Mouse (Mus musculus) thymus, postnatal 36 days (tissue): ENCODE results near the gene Irs1.

Experiments
- DNase-seq, 2 experiments: peaks; one replicate each; pipeline ENCODE4 v3.0.0; 2022; ENCODE audit warnings: mixed read lengths in 2 of 2

Gene Irs1

DNA sequence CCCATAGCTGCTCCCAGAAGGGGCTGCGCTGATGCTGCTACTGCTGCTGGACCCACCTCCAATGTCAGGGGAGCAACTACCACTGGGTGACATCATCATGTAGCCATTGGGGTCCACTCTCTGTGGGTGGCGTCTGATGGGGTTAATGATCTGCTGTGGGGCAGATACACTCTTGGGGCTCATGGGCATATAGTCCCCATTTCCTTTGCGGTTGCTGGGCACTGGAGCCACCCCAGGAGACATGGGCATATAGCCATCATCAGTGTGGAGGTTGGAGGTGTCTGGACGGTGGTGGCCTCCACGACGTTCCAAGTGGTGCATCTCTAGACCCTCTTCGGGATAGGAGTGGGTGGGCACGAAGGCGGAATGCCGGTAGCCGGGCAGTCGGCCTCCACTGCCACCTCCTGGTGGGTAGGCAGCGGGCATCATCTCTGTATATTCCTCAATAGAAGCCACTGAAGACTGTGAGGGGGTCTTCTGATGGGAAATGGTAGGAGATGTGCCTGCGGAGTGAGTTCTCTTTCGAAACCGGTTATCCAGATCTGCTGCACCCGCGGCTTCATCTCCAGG lies 2.7 kb downstream of the Irs1 start:
- no peak for DNase-seq

DNA sequence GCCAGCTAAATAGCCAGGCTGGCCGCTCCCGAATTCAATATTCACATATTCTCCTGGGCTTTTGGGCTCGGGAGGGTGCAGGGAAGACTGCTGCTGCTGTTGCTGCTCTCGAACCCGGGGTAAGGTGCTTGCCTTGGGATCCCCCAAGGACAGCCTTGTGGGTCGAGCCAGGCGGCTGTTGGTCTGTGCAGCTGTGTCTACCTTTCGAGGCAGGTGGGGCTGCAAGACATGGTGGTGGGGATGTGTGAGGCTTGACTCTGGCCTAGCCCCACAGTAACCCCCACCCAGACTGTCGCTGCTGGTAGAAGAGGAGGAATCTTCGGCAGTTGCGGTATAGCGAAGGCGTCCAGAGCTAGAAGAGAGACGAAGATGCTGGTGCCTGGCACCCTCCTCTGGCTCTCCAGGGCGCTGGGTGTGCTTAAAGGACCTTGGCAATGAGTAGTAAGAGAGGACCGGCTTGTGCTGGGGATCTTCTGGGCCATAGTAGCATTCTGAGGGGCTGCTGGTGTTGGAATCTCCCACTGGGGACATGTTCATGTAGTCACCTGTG lies 3.4 kb downstream of the Irs1 start:
- DNase-seq = no peak

DNA sequence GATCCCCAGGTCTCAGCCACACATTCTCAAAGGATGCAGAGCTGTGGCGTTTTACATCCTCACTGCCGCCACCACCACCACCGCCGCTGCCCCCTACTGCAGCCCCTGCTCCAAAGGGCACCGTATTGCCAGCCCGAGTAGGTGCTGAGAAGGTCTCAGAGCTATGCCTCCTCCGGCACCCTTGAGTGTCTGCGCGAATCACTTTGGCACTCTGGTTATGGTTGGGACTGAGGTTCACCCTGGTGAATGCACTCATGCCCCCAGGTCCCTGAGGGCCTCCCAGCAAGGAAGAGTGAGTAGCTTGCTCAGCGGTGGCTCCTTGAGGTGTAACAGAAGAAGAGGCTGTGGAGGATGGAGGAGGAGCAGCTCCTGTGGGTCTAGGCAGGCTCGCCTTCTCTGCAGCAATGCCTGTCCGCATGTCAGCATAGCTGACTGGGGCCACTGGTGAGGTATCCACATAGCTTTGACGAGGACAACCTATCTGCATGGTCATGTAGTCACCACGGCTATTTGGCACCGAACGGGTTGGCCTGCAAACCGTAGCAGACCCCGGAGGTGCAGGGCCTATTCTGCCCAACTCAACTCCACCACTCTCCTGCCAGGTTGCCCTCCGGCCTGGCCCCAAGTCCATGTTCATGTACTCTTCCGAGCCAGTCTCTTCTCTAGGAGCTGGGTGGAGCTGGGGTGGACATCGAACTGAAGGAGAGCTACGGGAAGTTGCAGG lies 4.0 kb downstream of the Irs1 start:
- no peak for DNase-seq

DNA sequence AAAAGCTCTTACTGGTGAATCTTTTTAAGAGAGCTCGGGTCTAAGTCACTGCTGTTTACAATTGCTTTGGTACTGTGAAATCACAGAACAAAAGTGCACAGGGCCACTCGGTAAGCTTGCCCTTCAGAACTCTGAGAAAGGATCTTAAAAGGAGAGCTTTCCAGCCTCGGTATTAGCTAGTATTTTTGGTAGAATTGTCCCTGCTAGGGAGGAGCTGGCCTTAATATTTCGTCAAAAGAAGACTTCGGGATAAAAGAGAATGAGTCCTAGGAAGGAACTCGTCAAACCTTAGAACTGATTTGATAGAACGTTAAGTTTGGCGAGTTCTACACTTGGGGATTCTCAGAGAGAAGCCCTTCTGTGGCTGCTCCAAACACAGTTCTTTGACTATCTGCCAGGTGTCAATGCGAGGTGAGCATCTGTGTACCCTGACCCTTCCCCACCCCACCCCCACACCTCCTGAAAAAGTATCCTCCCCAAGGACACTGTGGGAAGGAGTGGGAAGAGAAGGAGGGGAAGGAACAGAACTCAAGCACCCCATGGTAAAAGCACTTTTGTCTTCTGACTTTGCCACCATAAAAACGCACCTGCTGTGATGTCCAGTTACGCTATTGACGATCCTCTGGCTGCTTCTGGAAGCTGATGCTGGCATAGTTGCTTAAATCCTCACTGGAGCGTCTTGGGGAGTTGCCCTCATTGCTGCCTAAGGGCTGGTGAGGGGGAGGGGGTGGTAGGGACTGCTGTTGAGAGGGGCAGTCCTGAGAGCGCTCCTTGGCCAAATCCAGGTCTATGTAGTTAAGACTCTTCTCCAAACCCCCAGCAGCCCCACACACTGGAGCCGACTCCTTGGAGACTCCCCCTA lies 4.8 kb downstream of the Irs1 start:
- no peak for DNase-seq

DNA sequence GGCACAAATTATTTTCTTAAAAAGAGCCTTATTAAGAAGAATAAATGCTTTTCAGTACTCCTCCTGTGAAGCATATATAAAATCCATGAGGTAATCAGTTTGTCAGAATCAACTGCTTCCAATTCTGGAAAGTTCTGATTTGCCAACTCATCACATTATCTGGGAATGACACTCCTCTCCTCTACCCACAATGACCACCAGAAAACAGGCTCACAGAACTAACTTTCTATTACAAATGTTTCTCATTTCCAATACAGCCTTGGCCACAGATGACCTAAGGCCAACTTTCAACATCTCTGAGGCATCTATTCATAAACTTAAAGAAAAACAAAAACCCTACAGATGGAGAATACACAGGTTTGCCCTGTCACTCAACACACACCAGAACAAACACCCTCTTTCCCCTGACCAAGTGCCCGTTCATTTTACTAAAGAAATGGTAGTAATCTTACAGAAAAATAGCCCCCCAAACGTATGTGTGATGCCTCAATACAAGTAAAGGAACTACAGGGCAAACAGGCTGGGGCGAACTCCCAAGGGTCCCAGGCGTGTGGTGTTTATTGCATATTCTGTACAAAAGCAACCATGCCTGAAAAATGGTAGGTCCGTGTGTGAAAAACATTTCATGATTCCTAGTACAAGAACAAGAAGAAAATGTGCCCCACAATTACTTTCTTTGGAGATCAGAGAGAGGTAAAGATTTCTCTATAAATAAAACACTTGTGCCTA lies 5.6 kb downstream of the Irs1 start:
- no peak for DNase-seq

DNA sequence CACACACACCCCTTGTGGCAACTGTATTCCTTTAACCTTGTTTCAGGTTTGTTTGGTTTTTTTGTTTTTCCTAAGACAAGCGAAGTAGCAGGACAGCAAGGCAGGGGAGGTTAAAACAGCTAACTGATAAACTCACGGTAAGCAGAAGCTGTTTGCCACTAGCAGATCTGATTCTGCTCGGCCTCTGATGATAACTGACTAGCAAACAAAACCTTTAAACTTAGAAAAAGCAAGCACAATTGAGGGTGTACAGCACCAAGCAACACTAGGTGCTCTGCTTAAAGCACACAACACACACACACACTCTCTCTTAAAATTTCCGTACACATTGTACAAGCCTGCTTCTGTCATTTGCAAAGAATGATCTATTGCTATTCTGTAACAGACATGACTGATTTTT lies 6.8 kb downstream of the Irs1 start:
- DNase-seq = no peak

DNA sequence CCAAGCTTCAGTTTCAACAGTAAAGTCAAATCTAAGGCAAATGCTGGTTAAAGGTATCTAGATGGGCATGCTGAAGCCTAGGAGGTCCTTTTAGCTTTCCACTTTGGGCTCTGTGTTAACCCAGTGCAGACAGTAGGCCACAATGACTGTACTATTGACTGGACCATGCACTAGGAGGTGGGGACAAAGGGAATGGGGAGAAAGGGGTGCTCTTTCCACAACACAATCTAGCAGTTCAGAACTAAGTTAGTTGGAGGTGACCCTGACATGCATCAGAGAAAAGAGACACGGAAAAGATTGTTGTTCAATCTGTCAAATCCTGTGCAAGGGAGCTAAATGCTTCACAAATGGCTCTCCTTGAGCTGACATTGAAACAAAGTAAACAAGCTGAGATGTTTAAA lies 7.3 kb downstream of the Irs1 start:
- DNase-seq = peak in 1 of 2 experiments; percentile 3

DNA sequence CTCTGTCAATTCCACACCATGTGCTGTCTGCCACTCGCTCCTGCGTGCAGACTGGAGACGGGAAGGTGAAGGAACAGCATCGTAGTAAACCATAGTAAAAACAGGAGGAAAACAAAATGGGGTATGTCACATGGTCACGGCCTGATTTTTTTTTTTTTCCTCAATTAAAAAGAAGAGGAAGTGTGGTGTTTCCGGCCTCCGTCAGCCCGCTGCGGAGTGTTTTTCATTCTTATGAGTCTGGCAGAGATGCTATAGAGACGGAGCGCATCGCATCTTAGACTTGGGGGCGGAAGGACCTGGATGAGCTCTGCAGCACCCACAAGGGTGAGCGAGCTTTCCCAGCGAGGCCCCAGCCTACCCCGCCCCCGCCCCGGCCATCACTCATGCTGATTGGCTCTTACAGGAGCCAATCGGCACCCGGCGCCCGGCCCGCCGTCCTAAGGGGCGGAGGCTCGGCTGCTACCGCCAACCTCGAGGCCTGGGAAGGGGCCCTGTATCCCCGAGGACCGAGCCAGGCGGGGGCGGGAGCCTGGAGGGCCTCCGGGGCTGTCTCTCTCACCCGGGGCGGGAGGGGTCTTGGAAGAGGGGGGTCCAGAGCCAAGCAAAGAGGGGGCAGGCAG lies 8.1 kb downstream of the Irs1 start:
- DNase-seq = peak; percentile 76 to 83

DNA sequence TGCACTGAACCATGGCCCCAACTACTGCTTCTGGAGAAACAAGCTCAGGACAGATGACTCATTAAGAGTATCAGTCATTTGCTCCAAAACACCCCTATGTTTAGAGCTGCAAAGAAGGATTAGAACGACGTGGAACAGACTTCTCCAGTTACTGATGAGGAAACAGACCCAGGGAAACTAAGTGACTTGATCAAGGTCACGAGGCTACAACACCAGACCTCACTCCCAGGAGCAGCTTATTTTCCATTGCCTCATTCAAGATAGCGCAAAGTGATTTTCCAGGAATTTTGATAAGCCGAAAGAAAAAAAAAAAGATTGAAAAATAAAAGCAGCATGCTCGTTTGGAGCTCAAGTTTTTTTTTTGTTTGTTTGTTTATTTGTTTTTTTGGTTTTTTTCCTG lies 9.4 kb downstream of the Irs1 start:
- DNase-seq = no peak

DNA sequence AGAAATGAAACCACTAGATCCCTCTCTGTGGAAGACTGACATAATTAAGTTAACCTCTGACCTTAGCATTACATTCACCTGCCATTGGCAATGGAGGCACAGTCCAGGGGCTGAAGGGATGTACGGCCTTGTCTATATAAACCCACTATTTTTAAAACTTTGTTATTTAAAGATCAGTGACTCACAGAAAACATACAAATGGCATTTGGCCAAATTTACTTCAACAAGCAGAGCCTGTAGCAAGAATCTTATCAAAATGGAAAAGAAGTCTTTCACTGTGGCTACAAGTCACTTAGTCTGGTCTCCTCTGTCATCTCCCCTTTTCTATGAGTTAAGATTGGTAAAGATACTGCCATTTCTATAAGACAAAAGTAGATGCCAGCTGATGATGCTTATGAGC lies 11.4 kb downstream of the Irs1 start:
- no peak for DNase-seq

DNA sequence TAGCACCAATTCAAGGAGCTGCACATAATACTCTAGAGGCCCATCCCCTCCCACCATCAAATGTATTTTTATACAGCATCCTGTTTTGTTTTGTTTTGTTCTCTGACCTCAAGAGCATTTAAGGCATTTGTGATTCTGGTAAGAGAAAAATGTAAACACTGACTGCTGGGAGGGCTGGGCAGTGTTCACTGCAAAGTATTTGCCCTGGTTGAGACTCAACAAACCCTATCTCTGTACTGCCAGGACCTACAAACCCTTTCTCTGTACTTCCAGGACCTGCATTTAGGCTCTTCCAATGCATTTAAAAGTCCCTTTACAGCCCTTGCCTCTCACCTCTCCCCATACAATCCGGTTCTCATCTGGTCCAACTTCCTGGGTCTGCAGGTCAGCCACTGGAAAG lies 16.9 kb downstream of the Irs1 start:
- DNase-seq = no peak

DNA sequence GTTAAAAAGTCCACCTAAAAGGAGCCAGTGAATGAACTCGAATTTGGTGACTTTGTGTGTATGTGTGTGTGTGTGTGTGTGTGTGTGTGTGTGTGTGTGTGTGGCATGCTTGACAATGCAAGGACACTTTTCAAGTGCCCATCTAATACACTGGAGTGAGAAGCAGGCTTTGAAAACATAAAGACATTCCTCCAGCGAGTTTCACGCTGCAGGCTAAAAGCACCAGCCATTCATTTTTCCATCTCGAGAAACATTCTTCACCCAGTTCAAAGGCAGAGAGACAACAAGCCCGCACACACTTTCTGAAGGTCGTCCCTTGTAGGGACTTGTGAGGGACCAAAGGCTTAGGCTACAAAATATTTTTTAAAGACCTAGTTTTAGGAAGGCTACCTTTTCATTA lies 17.7 kb downstream of the Irs1 start:
- DNase-seq = no peak

DNA sequence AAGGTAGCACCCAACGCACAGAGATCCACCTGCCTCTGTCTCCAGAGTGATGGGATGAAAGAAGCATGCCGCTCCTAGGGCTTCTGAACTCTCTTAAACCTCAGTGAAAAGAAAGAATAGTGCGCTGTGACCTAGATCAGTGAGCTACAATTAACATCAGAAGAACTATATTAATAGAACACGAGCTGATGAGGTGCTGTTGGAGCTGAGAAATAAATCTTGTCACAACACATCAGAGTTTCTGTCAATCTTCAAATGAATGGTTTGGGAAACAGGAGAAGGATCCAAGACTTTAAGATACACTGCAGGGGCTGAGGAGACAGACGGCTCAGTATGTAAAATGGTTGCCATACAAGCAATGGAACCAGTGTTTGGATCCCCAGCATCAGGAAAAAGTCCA lies 19.0 kb downstream of the Irs1 start:
- DNase-seq = no peak

DNA sequence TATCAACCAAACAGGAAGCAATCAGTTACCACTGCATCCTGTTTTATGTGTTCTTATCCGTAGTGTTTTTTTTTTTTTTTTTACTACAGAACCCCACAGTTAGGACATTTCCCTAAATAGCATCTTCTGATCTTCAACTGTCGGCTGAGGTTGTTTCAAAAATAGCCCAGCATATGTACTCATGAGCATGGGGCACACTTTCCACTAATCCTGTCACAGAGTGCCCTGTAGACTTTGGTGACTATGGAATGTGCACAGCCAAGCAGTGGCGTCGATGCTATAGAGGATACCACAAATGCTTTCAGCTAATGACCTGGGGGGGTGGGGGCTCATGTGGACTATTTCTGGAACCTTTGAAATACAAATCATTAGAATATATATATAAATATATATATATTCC lies 23.7 kb downstream of the Irs1 start:
- no peak for DNase-seq

DNA sequence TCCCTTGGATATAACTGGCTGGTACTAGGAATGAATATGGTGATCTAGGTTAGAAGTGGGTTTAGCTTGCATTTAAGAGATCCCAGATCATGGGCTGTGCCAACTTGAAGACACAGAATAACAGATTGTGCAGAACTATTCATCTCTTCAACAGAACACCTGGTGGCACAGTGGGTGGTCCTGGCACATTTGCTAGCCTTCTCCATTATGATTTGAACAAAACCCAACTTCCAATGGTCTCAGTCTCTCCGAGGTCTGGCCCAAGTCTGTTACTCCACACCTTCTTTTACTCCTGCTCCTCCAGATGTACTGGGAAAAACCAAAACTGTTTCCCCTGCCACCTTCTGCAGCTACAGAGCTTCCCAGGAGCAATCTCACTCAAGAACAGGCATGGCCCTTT lies 28.9 kb downstream of the Irs1 start:
- no peak for DNase-seq

DNA sequence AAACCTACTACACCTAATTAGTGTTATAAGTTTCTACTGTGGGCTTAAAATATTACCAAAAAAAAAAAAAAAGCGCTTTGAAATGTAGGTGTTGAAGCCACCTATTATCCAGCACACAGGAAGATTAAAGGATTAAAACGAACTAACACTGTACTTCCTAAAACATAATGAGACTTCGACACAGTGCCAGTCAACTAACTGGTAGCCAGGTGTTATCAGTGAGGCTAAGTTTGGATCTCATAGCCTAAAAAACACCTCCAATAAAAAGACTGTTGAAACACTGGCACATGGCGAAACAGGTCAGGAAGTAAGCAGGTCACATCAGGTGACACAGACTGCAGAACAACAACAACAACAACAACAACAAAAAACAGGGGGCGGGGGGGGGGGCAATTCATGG lies 29.6 kb downstream of the Irs1 start:
- DNase-seq = no peak

DNA sequence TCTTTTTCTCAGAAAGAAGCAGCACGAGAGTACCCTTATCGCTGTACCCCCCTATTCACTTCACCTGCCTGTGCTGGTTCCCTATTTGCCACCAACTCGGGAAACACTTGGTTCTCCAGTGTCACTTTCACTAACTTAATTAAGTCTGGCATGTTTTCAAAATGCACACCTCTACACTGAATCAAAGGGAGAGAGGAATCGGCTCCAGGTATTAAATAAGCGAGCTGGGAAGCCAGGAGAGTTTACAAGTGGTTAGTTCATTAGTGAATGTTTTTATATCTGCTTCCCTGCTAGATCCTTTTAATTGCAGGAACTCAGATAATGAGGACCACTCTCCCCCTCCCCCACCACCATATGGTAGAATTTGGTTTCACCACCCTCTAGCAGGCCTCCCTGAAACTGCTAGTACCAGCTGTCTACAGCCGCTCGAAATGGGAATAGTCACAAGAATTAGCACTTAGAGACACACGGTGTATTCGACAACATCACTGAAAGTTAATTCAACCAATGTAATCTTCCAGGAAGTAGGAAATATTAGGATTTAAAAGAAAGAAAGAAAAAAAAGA lies 30.1 kb downstream of the Irs1 start:
- no peak for DNase-seq

DNA sequence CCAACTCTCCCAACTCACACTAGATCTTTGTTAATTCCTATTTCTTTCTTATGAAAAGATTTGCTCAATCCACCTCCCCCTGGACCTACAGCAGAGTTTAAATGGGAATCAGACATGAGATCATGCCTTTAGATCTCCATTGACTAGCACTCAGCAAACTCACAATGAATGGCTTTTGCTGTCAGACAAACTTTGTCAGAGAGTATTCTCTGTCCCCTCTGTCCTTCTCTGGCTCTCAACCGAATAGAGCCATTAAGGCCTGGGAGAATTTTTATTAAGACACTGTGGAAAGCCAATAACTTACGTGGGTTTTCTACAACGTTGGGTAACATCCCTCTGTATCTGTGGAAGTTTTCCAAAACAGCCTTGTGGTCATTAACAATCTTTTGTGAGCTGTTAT lies 31.2 kb downstream of the Irs1 start:
- DNase-seq = no peak

DNA sequence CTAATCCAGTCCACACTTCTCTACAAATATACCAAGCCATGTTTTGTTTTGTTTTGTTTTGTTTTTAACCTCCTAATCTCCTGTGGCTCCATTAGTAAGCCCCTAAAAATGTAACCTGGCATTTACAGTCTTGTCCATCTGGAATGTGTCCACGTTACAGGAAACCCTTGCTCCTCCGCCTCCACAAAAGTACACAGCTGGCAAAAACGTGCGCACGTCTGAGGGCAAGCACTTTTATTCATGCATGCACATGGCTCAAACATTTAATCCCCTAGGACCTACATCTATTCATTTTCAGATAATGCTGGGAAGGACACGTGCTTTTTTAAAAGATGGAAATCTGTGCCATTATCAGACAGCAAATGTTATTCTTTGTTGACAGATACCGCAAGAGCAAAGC lies 32.9 kb downstream of the Irs1 start:
- no peak for DNase-seq

DNA sequence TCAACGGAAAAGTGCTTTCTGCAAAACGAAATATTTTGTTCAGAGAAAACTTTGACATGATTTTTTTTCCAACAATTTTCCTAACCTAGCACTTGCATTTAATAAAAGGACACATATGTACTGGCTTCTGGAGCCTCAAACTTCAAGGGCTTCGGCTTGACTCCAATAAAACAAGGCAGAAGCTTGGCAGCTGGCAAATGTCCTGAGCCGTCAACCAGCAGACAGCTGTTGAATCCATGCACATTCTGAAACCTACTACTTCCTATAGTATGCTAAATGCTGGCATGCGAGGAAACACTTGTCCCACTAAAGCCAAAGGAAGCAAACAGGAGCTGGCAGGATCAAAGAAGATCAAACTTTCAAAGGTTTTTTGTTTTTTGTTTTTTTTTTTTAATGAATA lies 33.8 kb downstream of the Irs1 start:
- DNase-seq = no peak

DNA sequence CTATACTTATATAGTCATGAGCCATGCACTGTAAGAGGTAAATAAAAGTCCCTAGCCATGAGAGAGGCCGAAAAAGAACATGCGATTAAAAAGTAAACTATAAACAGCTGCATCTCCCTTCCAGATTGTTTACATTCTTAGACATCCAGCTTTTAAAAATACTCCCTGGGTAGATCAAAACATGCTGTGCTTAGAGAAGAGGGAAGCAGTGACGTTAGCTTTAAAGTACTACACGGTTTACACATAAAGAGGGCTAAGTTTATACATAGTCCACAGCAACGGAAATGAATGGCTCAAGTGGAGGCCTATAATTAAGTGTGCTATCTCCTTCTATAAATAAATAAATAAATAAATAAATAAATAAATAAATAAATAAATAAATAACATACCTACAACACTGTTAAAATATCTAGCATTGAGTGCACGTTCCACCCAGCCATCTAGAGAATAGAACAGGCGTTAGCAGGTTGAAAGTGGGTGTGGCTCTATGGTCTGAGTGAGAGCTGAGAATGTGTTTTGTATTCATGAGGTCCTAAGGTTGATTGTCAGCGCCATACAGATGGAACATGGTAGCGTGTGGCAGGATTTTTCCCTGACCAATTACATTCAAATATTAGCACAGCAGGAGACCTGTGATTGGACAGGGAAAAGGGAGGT lies 37.3 kb downstream of the Irs1 start:
- DNase-seq = no peak
